Mouse (Mus musculus) erythroid progenitor cell, adult 5-6 weeks (primary cell): ENCODE measurements around the gene Tmem147. TPM values are rescaled to one million over a fixed set of nuclear protein-coding genes. Genes with fewer than 3 reads are reported as not detected.

ENCODE experiments used
- total RNA-seq, 2 experiments: library from RNA; stranded (forward) in 1 of 2; stranded (reverse) in 1 of 2; fragments of 150-400 nt in 1 of 2; fragments of 186-747, 209-891 nt in 1 of 2; gene quantifications; 2 replicates each; pipeline versions ENCODE4 v1.2.3 to v1.2.4; 2015 to 2017; ENCODE audit warnings: low replicate concordance in 2 of 2

Tmem147 gene
- total RNA-seq, 2 experiments from 2014 or later = 5.1 to 21.0 TPM

Other genes starting within 250 kb of the Tmem147 start
Only the 30 nearest of the 33 such genes appear.
- gene Arhgap33, start 194.5 kb downstream of the Tmem147 start, total RNA-seq (2015; ENCODE audit: low replicate concordance) = 73.5 and 85.9 TPM in 2 replicates
- gene Arhgap33, start 194.5 kb downstream of the Tmem147 start, total RNA-seq (2017; ENCODE audit: low replicate concordance) = 43.0 and 77.7 TPM in 2 replicates
- 62.7 and 79.2 TPM in 2 replicates for gene Hspb6, start 177.4 kb downstream of the Tmem147 start, total RNA-seq (2015; ENCODE audit: low replicate concordance)
- 19.0 and 21.8 TPM in 2 replicates for gene Hspb6, start 177.4 kb downstream of the Tmem147 start, total RNA-seq (2017; ENCODE audit: low replicate concordance)
- gene Proser3, start 177.2 kb downstream of the Tmem147 start, total RNA-seq (2015; ENCODE audit: low replicate concordance) = 16.8 and 24.5 TPM in 2 replicates
- gene Proser3, start 177.2 kb downstream of the Tmem147 start, total RNA-seq (2017; ENCODE audit: low replicate concordance) = 10.9 and 18.1 TPM in 2 replicates
- 31.4 and 56.2 TPM in 2 replicates for gene Lin37, start 169.7 kb downstream of the Tmem147 start, total RNA-seq (2015; ENCODE audit: low replicate concordance)
- gene Lin37, start 169.7 kb downstream of the Tmem147 start, total RNA-seq (2017; ENCODE audit: low replicate concordance) = 12.5 and 22.3 TPM in 2 replicates
- gene U2af1l4, start 166.2 kb downstream of the Tmem147 start, total RNA-seq (2015; ENCODE audit: low replicate concordance) = 8.4 and 43.6 TPM in 2 replicates
- 40.8 and 59.9 TPM in 2 replicates for gene U2af1l4, start 166.2 kb downstream of the Tmem147 start, total RNA-seq (2017; ENCODE audit: low replicate concordance)
- gene Gm49396, start 166.2 kb downstream of the Tmem147 start, total RNA-seq (2015; ENCODE audit: low replicate concordance) = 3.2 and 4.2 TPM in 2 replicates
- gene Gm49396, start 166.2 kb downstream of the Tmem147 start, total RNA-seq (2017; ENCODE audit: low replicate concordance) = 6.8 and 7.2 TPM in 2 replicates
- 67.4 and 73.8 TPM in 2 replicates for gene Psenen, start 165.9 kb downstream of the Tmem147 start, total RNA-seq (2015; ENCODE audit: low replicate concordance)
- 32.9 and 98.7 TPM in 2 replicates for gene Psenen, start 165.9 kb downstream of the Tmem147 start, total RNA-seq (2017; ENCODE audit: low replicate concordance)
- gene Igflr1, start 164.1 kb downstream of the Tmem147 start, total RNA-seq (2015; ENCODE audit: low replicate concordance) = 5.4 and 24.7 TPM in 2 replicates
- 3.3 TPM in 1 of 2 replicates, not detected in the other for gene Igflr1, start 164.1 kb downstream of the Tmem147 start, total RNA-seq (2017; ENCODE audit: low replicate concordance)
- gene Kmt2b, start 140.8 kb downstream of the Tmem147 start, total RNA-seq (2015; ENCODE audit: low replicate concordance) = 155 and 163 TPM in 2 replicates
- gene Kmt2b, start 140.8 kb downstream of the Tmem147 start, total RNA-seq (2017; ENCODE audit: low replicate concordance) = 47.9 and 48.0 TPM in 2 replicates
- gene Zbtb32, start 130.6 kb downstream of the Tmem147 start, total RNA-seq (2015; ENCODE audit: low replicate concordance) = not detected in 2 replicates
- gene Zbtb32, start 130.6 kb downstream of the Tmem147 start, total RNA-seq (2017; ENCODE audit: low replicate concordance) = 0.39 TPM in 1 of 2 replicates, not detected in the other
- not detected in 2 replicates for gene Upk1a, start 116.7 kb downstream of the Tmem147 start, total RNA-seq (2015; ENCODE audit: low replicate concordance)
- gene Upk1a, start 116.7 kb downstream of the Tmem147 start, total RNA-seq (2017; ENCODE audit: low replicate concordance) = 2.7 TPM in 1 of 2 replicates, not detected in the other
- gene Cox6b1, start 103.4 kb downstream of the Tmem147 start, total RNA-seq (2015; ENCODE audit: low replicate concordance) = 152 and 165 TPM in 2 replicates
- gene Cox6b1, start 103.4 kb downstream of the Tmem147 start, total RNA-seq (2017; ENCODE audit: low replicate concordance) = 128 and 263 TPM in 2 replicates
- gene Etv2, start 93.7 kb downstream of the Tmem147 start, total RNA-seq (2015; ENCODE audit: low replicate concordance) = not detected in 2 replicates
- gene Etv2, start 93.7 kb downstream of the Tmem147 start, total RNA-seq (2017; ENCODE audit: low replicate concordance) = not detected in 2 replicates
- 35.0 and 44.9 TPM in 2 replicates for gene Rbm42, start 79.2 kb downstream of the Tmem147 start, total RNA-seq (2015; ENCODE audit: low replicate concordance)
- gene Rbm42, start 79.2 kb downstream of the Tmem147 start, total RNA-seq (2017; ENCODE audit: low replicate concordance) = 11.4 and 26.3 TPM in 2 replicates
- gene Haus5, start 64.5 kb downstream of the Tmem147 start, total RNA-seq (2015; ENCODE audit: low replicate concordance) = 49.9 and 51.5 TPM in 2 replicates
- gene Haus5, start 64.5 kb downstream of the Tmem147 start, total RNA-seq (2017; ENCODE audit: low replicate concordance) = 45.6 and 50.1 TPM in 2 replicates
- gene Pmis2, start 57.9 kb downstream of the Tmem147 start, total RNA-seq (2015; ENCODE audit: low replicate concordance) = not detected in 2 replicates
- not detected in 2 replicates for gene Pmis2, start 57.9 kb downstream of the Tmem147 start, total RNA-seq (2017; ENCODE audit: low replicate concordance)
- not detected in 2 replicates for gene 2200002J24Rik, start 30.6 kb downstream of the Tmem147 start, total RNA-seq (2015; ENCODE audit: low replicate concordance)
- not detected in 2 replicates for gene 2200002J24Rik, start 30.6 kb downstream of the Tmem147 start, total RNA-seq (2017; ENCODE audit: low replicate concordance)
- 4.0 TPM in 1 of 2 replicates, not detected in the other for gene Atp4a, start 17.3 kb downstream of the Tmem147 start, total RNA-seq (2015; ENCODE audit: low replicate concordance)
- gene Atp4a, start 17.3 kb downstream of the Tmem147 start, total RNA-seq (2017; ENCODE audit: low replicate concordance) = not detected in 2 replicates
- not detected in 2 replicates for gene Gapdhs, start 14.1 kb upstream of the Tmem147 start, total RNA-seq (2015; ENCODE audit: low replicate concordance)
- gene Gapdhs, start 14.1 kb upstream of the Tmem147 start, total RNA-seq (2017; ENCODE audit: low replicate concordance) = not detected in 2 replicates
- gene Sbsn, start 21.9 kb upstream of the Tmem147 start, total RNA-seq (2015; ENCODE audit: low replicate concordance) = not detected in 2 replicates
- not detected in 2 replicates for gene Sbsn, start 21.9 kb upstream of the Tmem147 start, total RNA-seq (2017; ENCODE audit: low replicate concordance)
- 1.7 and 9.4 TPM in 2 replicates for gene Dmkn, start 34.2 kb upstream of the Tmem147 start, total RNA-seq (2015; ENCODE audit: low replicate concordance)
- gene Dmkn, start 34.2 kb upstream of the Tmem147 start, total RNA-seq (2017; ENCODE audit: low replicate concordance) = 9.7 TPM in 1 of 2 replicates, not detected in the other
- gene Krtdap, start 58.4 kb upstream of the Tmem147 start, total RNA-seq (2015; ENCODE audit: low replicate concordance) = not detected in 2 replicates
- gene Krtdap, start 58.4 kb upstream of the Tmem147 start, total RNA-seq (2017; ENCODE audit: low replicate concordance) = not detected in 2 replicates
- gene Ffar2, start 94.2 kb upstream of the Tmem147 start, total RNA-seq (2015; ENCODE audit: low replicate concordance) = 2.2 and 7.1 TPM in 2 replicates
- 3.1 and 6.0 TPM in 2 replicates for gene Ffar2, start 94.2 kb upstream of the Tmem147 start, total RNA-seq (2017; ENCODE audit: low replicate concordance)
- gene Ffar3, start 126.6 kb upstream of the Tmem147 start, total RNA-seq (2015; ENCODE audit: low replicate concordance) = not detected in 2 replicates
- gene Ffar3, start 126.6 kb upstream of the Tmem147 start, total RNA-seq (2017; ENCODE audit: low replicate concordance) = not detected in 2 replicates
- not detected in 2 replicates for gene Ffar1, start 132.0 kb upstream of the Tmem147 start, total RNA-seq (2015; ENCODE audit: low replicate concordance)
- gene Ffar1, start 132.0 kb upstream of the Tmem147 start, total RNA-seq (2017; ENCODE audit: low replicate concordance) = not detected in 2 replicates
- 2.9 and 3.6 TPM in 2 replicates for gene Cd22, start 150.8 kb upstream of the Tmem147 start, total RNA-seq (2015; ENCODE audit: low replicate concordance)
- 1.0 and 3.3 TPM in 2 replicates for gene Cd22, start 150.8 kb upstream of the Tmem147 start, total RNA-seq (2017; ENCODE audit: low replicate concordance)
- gene Mag, start 185.3 kb upstream of the Tmem147 start, total RNA-seq (2015; ENCODE audit: low replicate concordance) = not detected in 2 replicates
- not detected in 2 replicates for gene Mag, start 185.3 kb upstream of the Tmem147 start, total RNA-seq (2017; ENCODE audit: low replicate concordance)
- gene Hamp2, start 195.1 kb upstream of the Tmem147 start, total RNA-seq (2015; ENCODE audit: low replicate concordance) = not detected in 2 replicates
- gene Hamp2, start 195.1 kb upstream of the Tmem147 start, total RNA-seq (2017; ENCODE audit: low replicate concordance) = not detected in 2 replicates
- gene Hamp, start 214.5 kb upstream of the Tmem147 start, total RNA-seq (2015; ENCODE audit: low replicate concordance) = not detected in 2 replicates
- gene Hamp, start 214.5 kb upstream of the Tmem147 start, total RNA-seq (2017; ENCODE audit: low replicate concordance) = not detected in 2 replicates
- gene Usf2, start 227.3 kb upstream of the Tmem147 start, total RNA-seq (2015; ENCODE audit: low replicate concordance) = 75.9 and 78.6 TPM in 2 replicates
- gene Usf2, start 227.3 kb upstream of the Tmem147 start, total RNA-seq (2017; ENCODE audit: low replicate concordance) = 121 and 139 TPM in 2 replicates